Mouse (Mus musculus): ENCODE data around the gene Ankrd23.

DNA sequence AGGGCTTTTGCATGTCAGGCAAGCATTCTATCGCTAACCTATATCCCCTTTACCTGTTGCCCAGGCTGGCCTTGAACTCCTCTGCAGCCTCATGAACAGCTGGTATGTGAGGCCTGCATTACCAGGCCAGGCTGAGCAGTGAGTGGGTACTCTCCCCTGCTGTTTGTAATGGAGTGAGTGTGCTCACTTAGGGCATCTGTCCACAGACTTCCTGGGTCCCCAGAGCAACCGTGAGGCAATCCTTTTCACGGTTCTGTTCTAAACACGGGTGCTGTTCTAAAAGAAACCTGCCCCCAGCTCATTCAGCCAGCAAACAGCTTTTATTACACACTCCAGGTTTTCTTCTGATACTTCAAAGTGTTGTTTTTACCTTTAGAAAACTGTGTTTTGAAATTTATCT lies 2.0 kb upstream of the Ankrd23 start:
- TF ChIP-seq CTCF (conservative IDR thresholded peaks at IDR 0.05 in 1 of 2, IDR thresholded peaks at IDR 0.05 in 1 of 2; ENCODE audit: low read depth in 2 of 2, low read length in 2 of 2) (no peak), RAD21 (IDR thresholded peaks at IDR 0.05; ENCODE audit: low read depth, low read length) (no peak), ZC3H11A (IDR thresholded peaks at IDR 0.05; ENCODE audit: low read depth, low read length) (no peak), UBTF (IDR thresholded peaks at IDR 0.05; ENCODE audit: low read depth, low read length) (no peak), POLR2A (IDR thresholded peaks at IDR 0.05; ENCODE audit: low read depth, low read length) (no peak), IRF4 (IDR thresholded peaks at IDR 0.05; ENCODE audit: low read depth, low read length) (no peak), JUND (conservative IDR thresholded peaks at IDR 0.05; ENCODE audit: low read depth, low read length) (no peak), KAT2A (IDR thresholded peaks at IDR 0.05; ENCODE audit: insufficient replicate concordance, low read length) (no peak), EP300 (IDR thresholded peaks at IDR 0.05; ENCODE audit: low read length) (no peak)

Data from CH12.LX (cell line).